Mouse (Mus musculus) hindbrain, embryonic 14.5 days (tissue): ENCODE measurements at regions not wholly inside any gene's neighbourhood (a gene's known extent, or its start where the extent isn't known, plus 50 kb on each side); places are given as distances from the start of the nearest gene placed in this dataset.

Experiments used
- ATAC-seq: fragments of 200-750 bp; cut with Nextera tagmentation; 2 replicates; pipeline ENCODE4 v1.8.0; 2017; ENCODE audit warnings: moderate number of reproducible peaks, mild to moderate bottlenecking, moderate TSS enrichment, moderate library complexity; ENCODE audit not compliant: low FRiP score
- DNase-seq: peaks from one replicate; pipeline ENCODE4 v3.0.0-alpha.2; 2015; ENCODE audit warnings: low spot score
- H3K27ac ChIP-seq: fragments of 300-500 bp; sonication (generic); 2 replicates; pipeline ENCODE4 v1.5.1; 2014; ENCODE audit warnings: mild to moderate bottlenecking, moderate library complexity
- H3K27me3 ChIP-seq: fragments of 300-500 bp; sonication (generic); 2 replicates; pipeline ENCODE4 v1.6.1; 2014; ENCODE audit warnings: mild to moderate bottlenecking, low read length, mixed read lengths; ENCODE audit not compliant: control insufficient read depth, insufficient read depth
- H3K36me3 ChIP-seq: fragments of 300-500 bp; sonication (generic); replicated peaks from 2 replicates; pipeline ENCODE4 v1.6.1; 2014; ENCODE audit not compliant: control insufficient read depth, insufficient read depth
- H3K4me1 ChIP-seq: fragments of 300-500 bp; sonication (generic); replicated peaks from 2 replicates; pipeline ENCODE4 v1.6.1; 2014; ENCODE audit warnings: antibody characterized with exemption, low read length, mixed read lengths; ENCODE audit not compliant: control insufficient read depth, insufficient read depth
- H3K4me2 ChIP-seq: fragments of 300-500 bp; sonication (generic); replicated peaks from 2 replicates; pipeline ENCODE4 v1.6.1; 2014; ENCODE audit warnings: mild to moderate bottlenecking, moderate library complexity
- H3K4me3 ChIP-seq: fragments of 300-500 bp; sonication (generic); replicated peaks from 2 replicates; pipeline ENCODE4 v1.5.1; 2014; ENCODE audit warnings: mild to moderate bottlenecking, low read length
- H3K9ac ChIP-seq: fragments of 300-500 bp; sonication (generic); 2 replicates; pipeline ENCODE4 v1.6.1; 2014
- H3K9me3 ChIP-seq: fragments of 300-500 bp; sonication (generic); 2 replicates; pipeline ENCODE4 v1.6.1; 2016; ENCODE audit warnings: low read length; ENCODE audit not compliant: control insufficient read depth
- WGBS: fragments of 180-500 bp; shearing (Covaris S2); extraction: QIAGEN DNeasy Blood & Tissue Kit; methylation state at CpG from one replicate; pipeline ENCODE4 v1.1.7; 2014; 5-methylcytosine and 5-hydroxymethylcytosine counted together

DNA sequence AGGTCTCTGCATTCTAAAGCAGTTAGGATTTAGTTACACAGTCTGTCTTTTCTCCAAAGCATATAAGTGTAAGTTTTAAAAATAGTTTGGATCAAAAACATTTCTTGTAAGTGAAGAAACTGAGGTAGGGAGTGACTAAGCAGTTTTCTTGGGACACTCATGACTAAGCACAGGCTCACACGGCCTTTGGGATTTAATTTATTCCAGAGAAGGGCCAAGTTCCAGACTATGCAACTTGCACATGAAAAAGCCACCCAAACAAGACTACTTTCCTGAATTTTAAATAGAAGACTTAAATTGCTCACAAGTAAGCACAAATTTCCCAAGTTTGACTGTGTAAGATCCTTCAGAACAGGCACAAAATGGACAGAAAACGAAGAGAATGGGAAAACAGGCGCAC, 441.8 kb upstream of the Pou3f3 start:
- DNase-seq (no peak), ATAC-seq (no peak)
- no peak overlapping the region for H3K27ac ChIP-seq
- H3K27me3 ChIP-seq, result no peaks in the 10 kb centered on the region
- no peak overlapping the region for H3K4me2 ChIP-seq
- H3K4me3 ChIP-seq, result no peak overlapping the region
- H3K36me3 ChIP-seq, result no peaks in the 10 kb centered on the region
- no peaks in the 10 kb centered on the region for H3K9me3 ChIP-seq
- peaks cover 16% of the 10 kb centered on the region for H3K4me1 ChIP-seq
- WGBS, result 82% methylated on average over 3 of the region's 3 CpGs
- H3K9ac ChIP-seq, result no peak overlapping the region

DNA sequence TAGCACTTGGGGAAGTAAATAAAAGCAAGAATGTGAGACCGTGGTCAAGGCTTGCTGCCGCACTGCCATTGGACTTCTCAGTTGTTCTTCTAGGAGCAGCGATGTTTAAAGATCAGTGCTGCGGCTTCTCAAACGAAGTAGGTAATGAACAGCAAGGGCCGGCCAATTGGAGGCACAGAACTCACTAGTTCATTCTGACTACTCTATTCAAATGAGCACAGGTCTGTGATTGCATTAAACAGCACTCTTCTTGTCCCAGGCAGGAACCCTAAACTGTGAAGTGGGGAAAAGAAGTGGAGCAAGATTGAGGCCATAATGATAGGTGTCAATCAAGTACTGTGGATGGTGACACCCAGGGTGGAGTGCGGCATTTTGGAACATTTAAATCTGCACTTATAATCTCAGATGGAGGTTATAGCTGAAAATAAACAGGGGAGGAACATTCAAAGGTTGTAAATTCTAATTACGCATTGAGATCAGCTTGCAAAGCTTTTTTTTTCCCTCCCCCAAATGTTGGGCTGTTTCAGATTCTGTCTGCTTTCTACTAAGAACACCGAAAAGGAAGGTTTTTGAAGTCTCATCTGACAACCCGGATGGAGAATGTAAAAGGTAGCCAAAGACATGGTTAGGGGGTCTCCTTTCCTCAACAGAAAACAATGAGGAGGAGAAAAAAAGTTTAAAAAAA, 438.5 kb upstream of the Pou3f3 start:
- Histone ChIP-seq H3K9me3 (no peaks in the 10 kb centered on the region), H3K4me3 (no peak overlapping the region), H3K4me1 (peaks cover 43% of the 10 kb centered on the region), H3K9ac (no peak overlapping the region), H3K27me3 (no peaks in the 10 kb centered on the region), H3K36me3 (no peaks in the 10 kb centered on the region), H3K27ac (peak overlapping the region; percentile 75; the same call in 1 of the 2 replicates), H3K4me2 (no peak overlapping the region)
- no peak for DNase-seq
- no peak for ATAC-seq
- WGBS, result 59% methylated on average over 10 of the region's 10 CpGs

DNA sequence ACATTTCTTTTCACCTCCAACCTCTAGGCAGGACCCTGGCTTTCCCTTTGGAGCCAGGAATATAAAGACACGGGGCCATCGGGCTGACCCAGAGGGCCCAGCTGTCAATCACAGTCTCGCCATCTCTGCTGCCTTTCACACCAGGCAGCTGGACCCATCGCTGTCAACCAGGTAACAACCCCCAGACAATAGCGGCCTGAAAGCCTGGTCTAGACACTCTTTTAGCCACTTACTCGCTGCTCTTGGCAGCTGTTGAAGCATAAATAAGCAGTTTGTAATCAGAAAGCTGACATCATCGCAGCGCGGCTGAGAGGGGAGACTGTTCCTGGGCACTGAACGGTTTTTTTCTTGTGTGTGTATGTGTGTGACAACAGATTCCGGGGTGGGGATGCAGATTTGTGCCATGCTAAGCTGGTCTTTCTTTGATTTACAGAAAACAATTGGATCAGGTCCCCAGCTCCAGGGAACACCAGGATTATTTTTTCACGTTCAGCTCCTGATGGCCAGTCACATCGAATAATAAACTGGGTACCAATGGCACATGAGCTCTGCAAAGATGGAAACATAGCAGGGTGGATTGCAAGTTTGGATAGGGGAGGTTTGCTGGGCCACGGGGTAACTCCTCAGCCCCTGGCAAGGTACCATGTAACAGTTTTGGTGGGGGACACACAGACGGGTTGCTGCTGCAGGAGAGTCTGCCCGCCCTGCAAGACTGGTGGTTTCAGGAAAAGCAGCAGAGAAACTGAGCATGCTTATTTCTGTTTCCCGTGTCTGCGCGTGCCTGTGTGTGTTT, 437.6 kb upstream of the Pou3f3 start:
- no peaks in the 10 kb centered on the region for H3K27me3 ChIP-seq
- H3K4me3 ChIP-seq, result no peak overlapping the region
- peak overlapping the region; percentile 47 for H3K4me2 ChIP-seq
- no peaks in the 10 kb centered on the region for H3K36me3 ChIP-seq
- no peaks in the 10 kb centered on the region for H3K9me3 ChIP-seq
- peaks cover 43% of the 10 kb centered on the region for H3K4me1 ChIP-seq
- ATAC-seq, result peak; percentile 61
- 17% methylated on average over 19 of the region's 19 CpGs for WGBS
- peak; percentile 72 for DNase-seq
- H3K9ac ChIP-seq, result peak overlapping the region; percentile 46
- H3K27ac ChIP-seq, result peak overlapping the region; percentile 75

DNA sequence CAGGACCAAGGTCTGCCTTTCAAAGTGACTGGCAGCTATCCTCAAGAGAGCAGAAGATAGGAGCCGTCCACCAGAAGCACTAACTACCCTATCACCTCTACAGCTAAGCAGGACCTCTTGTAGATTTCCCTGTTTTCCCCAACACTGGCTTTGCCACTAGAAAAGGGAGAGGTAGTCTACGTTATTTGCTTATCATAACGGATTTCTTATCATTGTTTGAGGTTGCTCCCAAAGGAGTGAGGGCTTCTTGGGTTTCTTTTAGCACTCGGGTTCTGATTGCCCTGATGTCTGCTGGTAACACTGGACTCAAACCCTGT, 437.0 kb upstream of the Pou3f3 start:
- Histone ChIP-seq H3K4me1 (peaks cover 43% of the 10 kb centered on the region), H3K9me3 (no peaks in the 10 kb centered on the region), H3K4me3 (no peak overlapping the region), H3K9ac (peak overlapping the region; percentile 46), H3K36me3 (no peaks in the 10 kb centered on the region), H3K4me2 (peak overlapping the region; percentile 47), H3K27ac (peak overlapping the region; percentile 75), H3K27me3 (no peaks in the 10 kb centered on the region)
- no peak for ATAC-seq
- DNase-seq, result no peak
- WGBS, result 34% methylated on average over 4 of the region's 4 CpGs

DNA sequence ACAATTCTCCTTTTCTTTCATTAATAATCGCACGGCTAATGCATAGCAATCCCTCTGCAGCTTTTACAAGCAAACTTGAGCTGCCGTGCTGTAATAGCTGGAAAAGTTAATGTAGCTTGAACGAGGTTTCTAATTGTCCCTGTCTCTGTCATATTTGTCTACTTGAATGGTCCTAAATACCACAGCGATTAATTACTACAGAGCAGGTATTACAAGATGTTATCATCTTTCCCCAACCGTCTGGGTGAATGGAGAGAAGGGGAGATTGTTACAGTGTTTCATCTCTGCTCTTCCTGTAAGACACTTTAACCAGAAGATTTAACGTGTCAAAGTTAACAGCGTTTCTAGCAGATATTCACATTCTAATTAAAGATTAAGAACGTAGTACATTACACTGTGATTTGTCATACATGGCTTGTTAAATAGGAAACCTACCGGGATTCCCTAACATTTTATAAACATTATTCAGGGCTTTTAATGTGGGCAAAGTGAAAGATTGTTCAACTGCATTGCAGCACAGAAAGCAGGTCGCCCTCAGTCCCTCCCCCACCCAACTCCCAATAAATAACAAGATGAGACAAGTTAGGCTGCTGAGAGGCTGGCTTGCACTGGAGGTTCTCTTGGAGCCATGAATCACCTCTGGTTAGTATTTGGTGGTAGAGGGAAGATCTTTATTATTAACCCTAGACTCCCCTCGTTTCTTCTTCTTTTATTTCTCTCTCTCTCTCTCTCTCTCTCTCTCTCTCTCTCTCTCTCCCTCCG, 436.2 kb upstream of the Pou3f3 start:
- Histone ChIP-seq H3K27me3 (no peaks in the 10 kb centered on the region), H3K4me1 (peaks cover 43% of the 10 kb centered on the region), H3K4me2 (peak overlapping the region; percentile 38), H3K36me3 (no peaks in the 10 kb centered on the region), H3K27ac (peak overlapping the region; percentile 75), H3K4me3 (no peak overlapping the region), H3K9me3 (no peaks in the 10 kb centered on the region), H3K9ac (peak overlapping the region; percentile 25; the same call in 1 of the 2 replicates)
- WGBS, result 22% methylated on average over 12 of the region's 13 CpGs
- ATAC-seq (no peak), DNase-seq (peak; percentile 49)

DNA sequence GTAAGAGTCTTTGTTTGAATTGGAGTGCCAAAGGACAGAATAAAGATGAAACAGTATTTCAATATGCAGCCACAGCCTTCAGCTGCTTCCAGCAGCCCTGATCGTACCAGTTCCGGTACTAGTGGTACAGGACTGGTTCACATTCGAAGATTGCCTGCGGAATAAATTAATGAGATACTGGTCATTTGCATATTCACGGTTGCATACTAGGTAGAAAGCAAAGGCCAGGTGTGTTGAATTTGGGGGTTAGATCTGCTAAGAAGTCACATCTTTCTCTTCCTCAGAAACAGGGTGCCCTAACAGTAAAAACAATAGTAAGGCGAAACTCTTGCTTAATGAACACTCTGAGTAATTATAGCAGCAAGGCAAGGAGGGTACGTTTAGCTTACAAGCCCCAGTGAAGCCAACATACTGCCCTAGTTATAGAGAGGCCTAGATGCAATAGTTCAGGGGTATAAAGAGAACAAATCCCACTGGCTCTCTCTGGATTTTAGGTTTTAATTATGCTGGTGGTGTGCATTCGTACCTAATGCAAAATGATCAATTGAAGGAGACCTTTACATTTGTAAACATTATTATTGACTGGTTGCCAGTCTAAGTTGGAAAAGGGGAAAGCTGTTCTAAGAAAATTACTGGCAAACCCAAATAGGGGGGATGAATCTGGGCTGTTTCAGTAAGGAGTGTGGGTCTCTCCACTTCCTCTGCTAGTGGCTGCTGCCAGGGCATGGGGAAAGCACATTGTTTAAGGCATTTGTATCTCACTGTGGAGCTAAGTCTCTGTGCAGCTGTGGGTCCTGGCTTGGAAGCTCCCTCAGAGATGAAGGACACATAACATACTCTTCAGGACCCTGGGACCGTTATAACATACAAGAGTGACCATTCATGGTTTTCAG, 435.3 kb upstream of the Pou3f3 start:
- H3K9ac ChIP-seq, result peak overlapping the region; percentile 25; the same call in 1 of the 2 replicates
- peaks cover 43% of the 10 kb centered on the region for H3K4me1 ChIP-seq
- H3K4me3 ChIP-seq, result no peak overlapping the region
- DNase-seq (no peak), ATAC-seq (no peak)
- H3K4me2 ChIP-seq, result peak overlapping the region; percentile 38
- no peaks in the 10 kb centered on the region for H3K9me3 ChIP-seq
- H3K27ac ChIP-seq, result peak overlapping the region; percentile 75
- WGBS, result 37% methylated on average over 9 of the region's 9 CpGs
- no peaks in the 10 kb centered on the region for H3K27me3 ChIP-seq
- H3K36me3 ChIP-seq, result no peaks in the 10 kb centered on the region

DNA sequence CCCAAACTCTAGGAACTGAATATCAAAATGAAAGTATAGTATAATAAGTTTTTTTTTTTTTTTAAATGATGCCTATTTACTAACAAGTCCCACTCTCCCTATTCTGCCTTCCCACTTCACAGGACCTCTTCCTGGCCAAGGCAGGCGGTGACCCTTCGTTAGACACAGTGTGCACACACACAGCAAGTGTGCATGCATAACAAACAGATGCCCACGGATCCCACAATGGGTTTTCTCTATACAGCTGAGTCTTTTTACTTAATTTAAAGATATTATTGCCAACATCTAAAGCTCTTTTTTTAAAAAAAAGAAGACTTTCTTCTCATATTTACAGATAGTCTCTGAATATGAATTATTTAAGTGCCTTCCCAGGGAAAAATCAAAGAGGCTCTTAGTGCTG, 434.5 kb upstream of the Pou3f3 start:
- no peak for ATAC-seq
- Histone ChIP-seq H3K4me1 (peaks cover 43% of the 10 kb centered on the region), H3K27me3 (no peaks in the 10 kb centered on the region), H3K4me2 (peak overlapping the region; percentile 54; the same call in 1 of the 2 replicates), H3K9ac (0 out of 2 replicates have a peak overlapping the region, but pooled peaks have one; percentile 64), H3K36me3 (no peaks in the 10 kb centered on the region), H3K27ac (peak overlapping the region; percentile 75; the same call in 1 of the 2 replicates), H3K9me3 (no peaks in the 10 kb centered on the region), H3K4me3 (no peak overlapping the region)
- DNase-seq, result no peak
- WGBS, result 18% methylated on average over 3 of the region's 3 CpGs

DNA sequence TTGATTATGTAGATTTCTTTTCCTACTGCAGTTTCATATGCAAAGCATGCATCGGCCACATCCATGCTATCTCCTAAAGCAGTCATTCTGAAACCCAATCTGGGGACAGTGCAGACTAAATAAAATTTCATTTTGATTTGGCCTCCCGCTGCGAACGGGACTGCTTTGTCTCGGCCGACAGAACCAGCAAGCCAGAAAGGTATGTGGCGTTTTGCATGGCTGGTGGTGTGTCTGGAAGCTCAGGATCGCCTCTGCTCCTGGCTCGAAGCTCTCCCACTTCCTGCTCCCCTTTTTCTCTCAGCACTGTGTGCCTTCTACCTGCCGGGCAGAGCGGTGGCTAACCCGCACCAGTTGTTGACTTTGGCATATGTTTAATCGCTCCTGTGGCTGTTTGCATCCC, 433.8 kb upstream of the Pou3f3 start:
- peak; percentile 50 for DNase-seq
- peak overlapping the region; percentile 54 for H3K4me2 ChIP-seq
- peak; percentile 49; the same call in 1 of the 2 replicates for ATAC-seq
- peak overlapping the region; percentile 25 for H3K4me3 ChIP-seq
- H3K9ac ChIP-seq, result peak overlapping the region; percentile 64
- WGBS, result 4% methylated on average over 13 of the region's 13 CpGs
- peak overlapping the region; percentile 75 for H3K27ac ChIP-seq
- H3K27me3 ChIP-seq, result no peaks in the 10 kb centered on the region
- no peaks in the 10 kb centered on the region for H3K36me3 ChIP-seq
- peaks cover 43% of the 10 kb centered on the region for H3K4me1 ChIP-seq
- no peaks in the 10 kb centered on the region for H3K9me3 ChIP-seq
